Mouse (Mus musculus) megakaryocyte, embryonic 14.5 days (primary cell): ENCODE results near the gene Kdm5c.

Source experiments
- FLI1 ChIP-seq: IDR thresholded peaks from 2 replicates; pipeline ENCODE4 v1.6.1; 2012; ENCODE audit warnings: low read length, inconsistent platforms, mixed read lengths
- GATA1 ChIP-seq: IDR thresholded peaks from 3 replicates; pipeline ENCODE4 v1.6.1; 2012; ENCODE audit warnings: mixed read lengths, low read length, inconsistent platforms, borderline replicate concordance

GRCm38 (mm10) chrX:152197814-152198648, 34.8 kb upstream of the Kdm5c start:
- TF ChIP-seq GATA1 (no peak), FLI1 (no peak)
